Mouse (Mus musculus) thymus, postnatal 4 days (tissue): ENCODE measurements around the gene Slc35a5.

ENCODE experiments used
- DNase-seq: peaks from one replicate; pipeline ENCODE4 v3.0.0; 2021

The Slc35a5 gene

DNA sequence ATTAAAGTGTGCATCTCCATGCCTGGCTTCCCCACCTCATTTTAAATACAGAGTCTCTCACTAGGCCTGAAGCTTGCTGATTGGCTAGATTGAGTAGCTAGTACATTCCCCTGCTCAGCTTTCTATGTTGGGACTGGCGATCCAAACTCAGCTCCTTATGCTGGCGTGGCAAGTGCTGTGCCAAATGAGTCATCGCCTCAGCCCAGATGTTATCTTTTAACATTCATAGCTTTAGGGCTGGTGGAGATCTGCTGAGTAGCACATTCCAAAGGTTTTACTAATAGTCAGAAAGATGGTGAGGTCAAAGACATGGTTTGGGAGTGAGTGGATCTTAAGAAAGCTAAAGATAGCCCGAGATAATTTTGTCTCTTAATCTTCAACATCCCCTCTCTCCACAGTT is 48.0 kb downstream of the Slc35a5 start:
- no peak for DNase-seq

- DNase-seq, result peak; percentile 14
Measured at GRCm38 (mm10) chr16:45108203-45108878, 50.2 kb downstream of the Slc35a5 start.

GRCm38 (mm10) chr16:45104993-45105392 is 53.5 kb downstream of the Slc35a5 start:
- DNase-seq, result no peak

- DNase-seq, result no peak
Measured at GRCm38 (mm10) chr16:45100892-45101291, 57.6 kb downstream of the Slc35a5 start.

GRCm38 (mm10) chr16:45098886-45099210 is 59.7 kb downstream of the Slc35a5 start:
- no peak for DNase-seq

- DNase-seq, result no peak
Measured at GRCm38 (mm10) chr16:45098186-45098885, 60.2 kb downstream of the Slc35a5 start.

DNA sequence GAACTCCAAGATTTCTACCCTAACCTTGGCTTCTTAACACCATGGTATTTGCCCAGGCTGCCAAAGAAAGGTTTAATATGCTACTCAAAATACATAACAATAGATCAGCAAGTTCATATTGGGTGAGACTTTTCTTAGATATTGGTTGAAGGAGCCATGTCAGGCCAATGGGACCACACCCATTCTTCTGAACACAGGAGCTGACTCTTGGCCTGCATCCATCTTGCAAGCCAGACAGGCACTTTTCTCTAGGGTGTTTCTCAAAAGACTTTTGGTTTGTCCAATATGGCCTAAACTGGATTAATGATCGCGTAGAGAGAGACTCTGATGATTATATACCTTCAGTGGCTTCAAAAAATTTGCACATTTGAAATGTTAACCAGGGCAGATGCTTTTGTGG is 61.0 kb downstream of the Slc35a5 start:
- DNase-seq, result no peak

GRCm38 (mm10) chr16:45095561-45096482 is 62.7 kb downstream of the Slc35a5 start:
- no peak for DNase-seq

DNA sequence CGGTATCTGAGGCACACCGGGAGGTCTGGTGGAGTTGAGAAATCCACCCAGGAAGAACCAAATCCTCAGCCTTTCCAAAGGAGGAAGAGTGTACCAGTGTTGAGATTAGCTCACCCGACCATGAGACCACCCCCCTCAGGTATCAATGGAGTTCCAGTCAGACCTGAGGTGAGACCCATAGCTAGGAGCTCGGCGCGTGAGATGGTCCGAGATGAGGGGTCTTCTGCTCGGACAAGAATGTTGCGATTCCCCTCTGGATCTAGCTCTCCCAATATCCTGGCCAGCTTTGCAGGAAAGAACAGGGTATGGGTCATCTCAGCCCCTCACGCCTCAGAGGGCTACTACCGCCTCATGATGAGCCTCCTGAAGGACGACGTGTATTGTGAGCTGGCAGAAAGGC is 63.5 kb downstream of the Slc35a5 start:
- no peak for DNase-seq

DNA sequence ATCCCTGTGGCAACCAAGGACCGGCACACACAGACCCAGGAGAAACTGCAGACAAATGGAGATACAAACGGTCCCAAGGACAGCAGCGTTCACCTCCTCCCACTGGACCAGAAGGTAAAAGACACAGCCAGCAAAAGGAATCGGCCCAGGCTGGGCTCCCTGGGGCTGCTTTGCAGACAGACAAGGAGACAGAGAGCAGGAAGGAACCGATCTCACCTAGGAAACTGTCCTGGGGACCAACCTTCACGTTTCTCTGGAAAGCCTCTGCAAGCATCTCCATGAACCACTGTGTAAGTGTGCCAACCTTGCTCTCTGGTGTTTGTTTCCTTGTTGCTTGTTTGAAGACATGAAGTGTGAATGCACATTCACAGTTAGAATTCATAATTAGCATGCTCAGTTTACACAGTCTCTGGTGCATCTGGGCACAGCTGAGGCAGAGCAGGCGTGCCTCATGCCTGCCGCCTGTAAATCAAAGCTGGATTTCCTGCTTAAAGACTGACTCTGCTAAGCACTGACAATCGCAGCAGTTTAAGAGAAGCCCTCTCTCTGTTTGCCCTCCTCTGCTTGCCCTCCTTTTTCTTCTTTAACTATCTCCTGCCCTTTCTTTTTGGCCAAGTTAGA is 64.3 kb downstream of the Slc35a5 start:
- no peak for DNase-seq

DNA sequence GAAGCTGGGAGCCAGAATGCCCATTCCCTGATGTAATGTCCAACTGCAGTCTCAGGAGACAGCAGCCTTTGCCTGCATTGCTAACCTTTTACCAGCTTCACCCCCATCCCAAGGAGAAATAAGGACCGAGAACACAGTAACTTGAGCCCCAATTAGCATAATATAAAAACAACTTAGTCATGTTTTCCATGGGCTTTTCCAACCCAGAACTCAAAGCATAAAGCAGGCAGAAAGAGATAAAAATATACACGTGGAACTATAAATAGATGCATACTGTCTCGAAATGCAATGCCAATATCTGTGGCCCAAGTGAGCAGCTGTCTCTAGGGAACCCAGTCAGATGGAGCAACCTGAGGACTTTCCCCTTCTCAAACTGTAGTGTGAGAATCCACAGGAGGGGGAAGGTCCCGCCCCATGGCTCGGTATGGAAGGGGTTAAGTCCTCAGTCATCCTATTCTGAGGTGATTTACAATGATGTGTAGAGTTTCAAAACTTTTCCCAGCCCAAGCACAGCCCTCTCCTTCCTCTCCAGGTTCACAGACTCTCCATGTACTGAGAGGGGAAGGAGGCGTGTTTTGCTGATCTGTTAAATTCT is 65.3 kb downstream of the Slc35a5 start, which contains the start of gene Ccdc80:
Ccdc80 (plus strand) TSS at position 266 of the 595 bp plus-strand sequence.
- DNase-seq, result peak; percentile 10

DNA sequence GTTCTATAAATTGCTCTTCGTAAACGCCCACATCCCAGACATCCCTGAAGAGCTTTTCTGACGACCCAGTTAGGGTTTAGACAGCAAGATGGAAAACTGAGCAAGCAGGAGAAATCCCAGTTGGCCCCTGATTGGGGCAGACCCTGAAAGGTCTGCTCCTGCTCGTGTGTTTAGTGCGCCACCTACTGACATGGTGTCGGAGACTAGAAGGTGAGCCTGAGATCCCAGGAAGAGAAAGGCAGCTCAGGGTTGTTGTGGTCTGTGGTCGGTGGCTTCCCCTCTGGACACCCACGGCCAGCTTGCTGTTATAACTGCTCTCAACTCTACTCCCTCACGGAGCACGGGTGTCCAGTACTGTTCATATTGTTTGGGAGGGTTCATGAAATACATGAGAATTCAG is 68.5 kb downstream of the Slc35a5 start:
- DNase-seq, result peak; percentile 85
